Mouse (Mus musculus): Measurements from ENCODE around the gene Pip5k1a. TPM values are rescaled to one million over a fixed set of nuclear protein-coding genes. Genes with fewer than 3 reads are reported as not detected.
A peak's percentile ranks its signal among the peaks of the same experiment; 100 is the strongest.
"Not testable (repeated sequence)": the region's sequence is repeated elsewhere in the genome, so short reads cannot be mapped to it uniquely, and the experiment has no call there.

Pip5k1a gene
- polyA plus RNA-seq, 1 experiment from 2014 or later: 12.8 TPM

- H3K4me1 ChIP-seq (replicated peaks; ENCODE audit: control insufficient read depth, insufficient read depth, low read length): peaks cover 20% of the 10 kb centered on the region
- H3K9me3 ChIP-seq (ENCODE audit: control insufficient read depth, low read length): no peaks in the 10 kb centered on the region
- ATAC-seq (replicated peaks; ENCODE audit: low FRiP score): no peak
- H3K9ac ChIP-seq (ENCODE audit: low read depth, low read length): no peak overlapping the region
- no peaks in the 10 kb centered on the region for H3K27me3 ChIP-seq (replicated peaks; ENCODE audit: control insufficient read depth, insufficient read depth, low read length)
- no peaks in the 10 kb centered on the region for H3K36me3 ChIP-seq (ENCODE audit: control insufficient read depth, insufficient read depth, low read length)
- WGBS: 52% methylated on average over 25 of the region's 25 CpGs
- no peak overlapping the region for H3K27ac ChIP-seq (ENCODE audit: low read depth, low read length)
- no peak for DNase-seq (ENCODE audit: low spot score)
- H3K4me2 ChIP-seq: peak overlapping the region; percentile 9
- no peak overlapping the region for H3K4me3 ChIP-seq (ENCODE audit: low read depth, low read length)
Observed at GRCm38 (mm10) chr3:95139586-95140288, 33.0 kb upstream of the Pip5k1a start.

GRCm38 (mm10) chr3:95136336-95136735 lies 29.6 kb upstream of the Pip5k1a start:
- no peak overlapping the region for H3K9ac ChIP-seq (ENCODE audit: low read depth, low read length)
- no peaks in the 10 kb centered on the region for H3K9me3 ChIP-seq (ENCODE audit: control insufficient read depth, low read length)
- DNase-seq (ENCODE audit: low spot score) (no peak), ATAC-seq (replicated peaks; ENCODE audit: low FRiP score) (no peak)
- peak overlapping the region; percentile 71; the same call in 1 of the 2 replicates for H3K4me2 ChIP-seq
- no peaks in the 10 kb centered on the region; the same call in 1 of the 2 replicates for H3K36me3 ChIP-seq (ENCODE audit: control insufficient read depth, insufficient read depth, low read length)
- no peaks in the 10 kb centered on the region for H3K27me3 ChIP-seq (replicated peaks; ENCODE audit: control insufficient read depth, insufficient read depth, low read length)
- WGBS: 74% methylated on average over 3 of the region's 3 CpGs
- no peak overlapping the region for H3K4me3 ChIP-seq (ENCODE audit: low read depth, low read length)
- H3K4me1 ChIP-seq (replicated peaks; ENCODE audit: control insufficient read depth, insufficient read depth, low read length): peaks cover 18% of the 10 kb centered on the region
- no peak overlapping the region for H3K27ac ChIP-seq (ENCODE audit: low read depth, low read length)

- Histone ChIP-seq H3K9ac (ENCODE audit: low read depth, low read length) (peak overlapping the region; percentile 17; the same call in 1 of the 2 replicates), H3K4me3 (ENCODE audit: low read depth, low read length) (peak overlapping the region; percentile 44), H3K4me1 (replicated peaks; ENCODE audit: control insufficient read depth, insufficient read depth, low read length) (peaks cover 18% of the 10 kb centered on the region), H3K27me3 (replicated peaks; ENCODE audit: control insufficient read depth, insufficient read depth, low read length) (no peaks in the 10 kb centered on the region), H3K27ac (ENCODE audit: low read depth, low read length) (peak overlapping the region; percentile 38), H3K36me3 (ENCODE audit: control insufficient read depth, insufficient read depth, low read length) (no peaks in the 10 kb centered on the region; the same call in 1 of the 2 replicates), H3K4me2 (peak overlapping the region; percentile 71), H3K9me3 (ENCODE audit: control insufficient read depth, low read length) (no peaks in the 10 kb centered on the region)
- DNase-seq (ENCODE audit: low spot score) (no peak), ATAC-seq (replicated peaks; ENCODE audit: low FRiP score) (no peak)
- WGBS: 56% methylated on average over 7 of the region's 7 CpGs
Observed at GRCm38 (mm10) chr3:95135433-95136052, 28.8 kb upstream of the Pip5k1a start.

- ATAC-seq (replicated peaks; ENCODE audit: low FRiP score) (0 out of 2 replicates have a peak, but pooled peaks have one; percentile 26), DNase-seq (ENCODE audit: low spot score) (no peak)
- Histone ChIP-seq H3K27ac (ENCODE audit: low read depth, low read length) (peak overlapping the region; percentile 38), H3K36me3 (ENCODE audit: control insufficient read depth, insufficient read depth, low read length) (no peaks in the 10 kb centered on the region; the same call in 1 of the 2 replicates), H3K27me3 (replicated peaks; ENCODE audit: control insufficient read depth, insufficient read depth, low read length) (no peaks in the 10 kb centered on the region), H3K9ac (ENCODE audit: low read depth, low read length) (peak overlapping the region; percentile 17; the same call in 1 of the 2 replicates), H3K4me3 (ENCODE audit: low read depth, low read length) (peak overlapping the region; percentile 44), H3K4me2 (peak overlapping the region; percentile 71), H3K4me1 (replicated peaks; ENCODE audit: control insufficient read depth, insufficient read depth, low read length) (peaks cover 18% of the 10 kb centered on the region), H3K9me3 (ENCODE audit: control insufficient read depth, low read length) (no peaks in the 10 kb centered on the region)
- WGBS: 10% methylated on average over 6 of the region's 6 CpGs
Observed at GRCm38 (mm10) chr3:95135023-95135422, 28.3 kb upstream of the Pip5k1a start.

GRCm38 (mm10) chr3:95134133-95134532 lies 27.4 kb upstream of the Pip5k1a start:
- H3K4me2 ChIP-seq; H3K27me3 ChIP-seq (replicated peaks; ENCODE audit: control insufficient read depth, insufficient read depth, low read length); H3K36me3 ChIP-seq (ENCODE audit: control insufficient read depth, insufficient read depth, low read length); H3K9me3 ChIP-seq (ENCODE audit: control insufficient read depth, low read length); DNase-seq (ENCODE audit: low spot score); H3K9ac ChIP-seq (ENCODE audit: low read depth, low read length); H3K27ac ChIP-seq (ENCODE audit: low read depth, low read length): not testable (repeated sequence)
- WGBS: no CpG with 5 or more reads among the region's 12 CpGs
- ATAC-seq (replicated peaks; ENCODE audit: low FRiP score): peak; percentile 46
- Histone ChIP-seq H3K4me3 (ENCODE audit: low read depth, low read length) (peak overlapping the region; percentile 72), H3K4me1 (replicated peaks; ENCODE audit: control insufficient read depth, insufficient read depth, low read length) (peaks cover 15% of the 10 kb centered on the region)

GRCm38 (mm10) chr3:95133680-95134101 lies 27.0 kb upstream of the Pip5k1a start, which contains the start of the genes Scnm1 and Lysmd1:
Gene Scnm1 (minus strand): TSS chr3:95134011.
Gene Lysmd1 (plus strand): TSS chr3:95134088.
- H3K4me1 ChIP-seq (replicated peaks; ENCODE audit: control insufficient read depth, insufficient read depth, low read length): peaks cover 15% of the 10 kb centered on the region
- H3K36me3 ChIP-seq (ENCODE audit: control insufficient read depth, insufficient read depth, low read length): no peaks in the 10 kb centered on the region; the same call in 1 of the 2 replicates
- no peaks in the 10 kb centered on the region for H3K9me3 ChIP-seq (ENCODE audit: control insufficient read depth, low read length)
- H3K27ac ChIP-seq (ENCODE audit: low read depth, low read length): peak within 1 kb of the TSS; percentile 38; the same call in 1 of the 2 replicates
- ATAC-seq (replicated peaks; ENCODE audit: low FRiP score): peak; percentile 89
- H3K4me3 ChIP-seq (ENCODE audit: low read depth, low read length): peak within 1 kb of the TSS; percentile 72
- H3K9ac ChIP-seq (ENCODE audit: low read depth, low read length): peak within 1 kb of the TSS; percentile 78
- peak within 1 kb of the TSS; percentile 78 for H3K4me2 ChIP-seq
- no peaks in the 10 kb centered on the region for H3K27me3 ChIP-seq (replicated peaks; ENCODE audit: control insufficient read depth, insufficient read depth, low read length)
- peak; percentile 85 for DNase-seq (ENCODE audit: low spot score)
- WGBS: under 1% methylated on average over 20 of the region's 20 CpGs

GRCm38 (mm10) chr3:95133176-95133575 lies 26.4 kb upstream of the Pip5k1a start:
- Histone ChIP-seq H3K4me1 (replicated peaks; ENCODE audit: control insufficient read depth, insufficient read depth, low read length) (peaks cover 15% of the 10 kb centered on the region), H3K36me3 (ENCODE audit: control insufficient read depth, insufficient read depth, low read length) (no peaks in the 10 kb centered on the region; the same call in 1 of the 2 replicates), H3K9me3 (ENCODE audit: control insufficient read depth, low read length) (no peaks in the 10 kb centered on the region), H3K9ac (ENCODE audit: low read depth, low read length) (peak overlapping the region; percentile 78), H3K27me3 (replicated peaks; ENCODE audit: control insufficient read depth, insufficient read depth, low read length) (no peaks in the 10 kb centered on the region), H3K4me2 (peak overlapping the region; percentile 78), H3K27ac (ENCODE audit: low read depth, low read length) (peak overlapping the region; percentile 36; the same call in 1 of the 2 replicates), H3K4me3 (ENCODE audit: low read depth, low read length) (peak overlapping the region; percentile 72)
- DNase-seq (ENCODE audit: low spot score) (no peak), ATAC-seq (replicated peaks; ENCODE audit: low FRiP score) (0 out of 2 replicates have a peak, but pooled peaks have one; percentile 0)
- WGBS: 51% methylated on average over 11 of the region's 11 CpGs

GRCm38 (mm10) chr3:95132389-95132788 lies 25.7 kb upstream of the Pip5k1a start:
- not testable (repeated sequence) for DNase-seq (ENCODE audit: low spot score); H3K36me3 ChIP-seq (ENCODE audit: control insufficient read depth, insufficient read depth, low read length); H3K9ac ChIP-seq (ENCODE audit: low read depth, low read length); H3K27ac ChIP-seq (ENCODE audit: low read depth, low read length); H3K9me3 ChIP-seq (ENCODE audit: control insufficient read depth, low read length); H3K27me3 ChIP-seq (replicated peaks; ENCODE audit: control insufficient read depth, insufficient read depth, low read length); ATAC-seq (replicated peaks; ENCODE audit: low FRiP score)
- Histone ChIP-seq H3K4me2 (peak overlapping the region; percentile 78), H3K4me1 (replicated peaks; ENCODE audit: control insufficient read depth, insufficient read depth, low read length) (peaks cover 15% of the 10 kb centered on the region), H3K4me3 (ENCODE audit: low read depth, low read length) (peak overlapping the region; percentile 72; the same call in 1 of the 2 replicates)
- WGBS: 86% methylated on average over 2 of the region's 2 CpGs

All from liver, embryonic 11.5 days (tissue).